15 mouse cellular contexts compared by ENCODE assay signal in the genomic region with DNA sequence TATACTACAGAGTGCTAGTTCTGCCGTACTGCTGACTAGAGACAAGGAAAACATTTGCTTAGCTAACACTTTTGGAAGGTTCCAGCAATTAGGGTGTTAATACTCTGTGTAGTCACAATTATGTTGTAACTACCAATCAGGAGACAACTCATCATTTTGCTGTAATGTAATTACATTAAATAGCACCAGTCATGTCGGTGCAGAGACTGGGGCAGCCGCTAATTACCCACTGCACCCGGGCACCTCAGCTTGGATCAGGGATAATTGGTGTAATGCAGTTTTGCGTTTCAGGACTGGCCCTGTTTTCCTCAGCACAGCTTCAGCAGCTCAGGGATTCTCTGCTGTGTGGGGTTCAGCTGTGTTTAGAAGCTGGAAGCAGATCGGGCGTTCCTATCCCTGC. TPM values are rescaled to one million over a fixed set of nuclear protein-coding genes. Genes with fewer than 3 reads are reported as not detected.
DNase-seq lines count a peak whose midpoint lies in the region; ATAC-seq lines count a peak whose summit lies in the region.
"Had no signal": no experiment of that assay in that cellular context is flagged by ENCODE, and none has a peak within 500 bp of the region (broad histone marks: within the 10 kb centered on the region; RNA-seq: fewer than 3 reads in every experiment).

No protein-coding gene starts in this region.

- no peaks in the 10 kb centered on the region for H3K36me3 ChIP-seq in hindbrain, embryonic 13.5 days
- H3K36me3 ChIP-seq in hindbrain, embryonic 10.5 days, result no peaks in the 10 kb centered on the region
- H3K36me3 ChIP-seq in forebrain, embryonic 12.5 days (replicated peaks), result no peaks in the 10 kb centered on the region
- H3K36me3 ChIP-seq: G1E; limb, embryonic 15.5 days had no signal

- no peaks in the 10 kb centered on the region for H3K9me3 ChIP-seq in hindbrain, embryonic 13.5 days
- H3K9me3 ChIP-seq in hindbrain, embryonic 10.5 days, result no peaks in the 10 kb centered on the region
- H3K9me3 ChIP-seq in forebrain, embryonic 12.5 days, result no peaks in the 10 kb centered on the region
- H3K9me3 ChIP-seq: G1E; limb, embryonic 15.5 days had no signal

- DNase-seq in hindbrain, embryonic 10.5 days (ENCODE audit: low spot score), result no peak
- peak; percentile 3 for DNase-seq in hindlimb bud, embryonic 11.5 days (ENCODE audit: extremely low spot score, low read depth, low spot score)
- DNase-seq in retina, postnatal 1 day, result peak; percentile 87
- DNase-seq in right cerebral cortex, postnatal 36 days (ENCODE audit: low spot score in 2 of 2), result no peak
- no peak for DNase-seq in spleen, adult 18-20 months
- DNase-seq: cerebellum, postnatal 10 days; gastrocnemius, postnatal 10 days; heart, postnatal 4 days; lung, embryonic 14.5 days; right cerebral cortex, postnatal 4 days had no signal

- H3K4me2 ChIP-seq in hindbrain, embryonic 13.5 days, result no peak overlapping the region
- H3K4me2 ChIP-seq in forebrain, embryonic 12.5 days, result 0 out of 2 replicates have a peak overlapping the region, but pooled peaks have one; percentile 10
- H3K4me2 ChIP-seq: heart, embryonic 11.5 days; limb, embryonic 15.5 days; lung, embryonic 14.5 days had no signal

- no peak overlapping the region for H3K4me3 ChIP-seq in hindbrain, embryonic 13.5 days
- no peak overlapping the region for H3K4me3 ChIP-seq in hindbrain, embryonic 10.5 days
- no peak overlapping the region for H3K4me3 ChIP-seq in forebrain, embryonic 12.5 days (replicated peaks)
- H3K4me3 ChIP-seq: limb, embryonic 15.5 days had no signal

- no peak overlapping the region for H3K9ac ChIP-seq in hindbrain, embryonic 13.5 days
- H3K9ac ChIP-seq in forebrain, embryonic 12.5 days, result no peak overlapping the region
- H3K9ac ChIP-seq: limb, embryonic 15.5 days; lung, embryonic 14.5 days had no signal

- 0 out of 2 replicates have a peak overlapping the region, but pooled peaks have one; percentile 8 for H3K27ac ChIP-seq in hindbrain, embryonic 13.5 days
- H3K27ac ChIP-seq in hindbrain, embryonic 10.5 days, result no peak overlapping the region
- H3K27ac ChIP-seq in forebrain, embryonic 12.5 days, result no peak overlapping the region
- H3K27ac ChIP-seq: limb, embryonic 15.5 days had no signal

- peak; percentile 83 for ATAC-seq in hindbrain, embryonic 13.5 days (ENCODE audit: low FRiP score)
- peak; percentile 91 for ATAC-seq in forebrain, embryonic 12.5 days (ENCODE audit: low FRiP score)

- no peaks in the 10 kb centered on the region for H3K27me3 ChIP-seq in hindbrain, embryonic 13.5 days
- H3K27me3 ChIP-seq in hindbrain, embryonic 10.5 days (ENCODE audit: insufficient read depth, poor library complexity, severe bottlenecking), result no peaks in the 10 kb centered on the region
- no peaks in the 10 kb centered on the region for H3K27me3 ChIP-seq in forebrain, embryonic 12.5 days
- H3K27me3 ChIP-seq: limb, embryonic 15.5 days had no signal

- 56% methylated on average over 7 of the region's 7 CpGs for WGBS in hindbrain, embryonic 13.5 days
- 68% methylated on average over 7 of the region's 7 CpGs for WGBS in hindbrain, embryonic 10.5 days
- WGBS in forebrain, embryonic 12.5 days, result 33% methylated on average over 7 of the region's 7 CpGs

- H3K4me1 ChIP-seq in hindbrain, embryonic 13.5 days (replicated peaks), result peaks cover 6% of the 10 kb centered on the region; the same call in 1 of the 2 replicates
- no peaks in the 10 kb centered on the region for H3K4me1 ChIP-seq in hindbrain, embryonic 10.5 days (replicated peaks)
- peaks cover 6% of the 10 kb centered on the region; the same call in 1 of the 2 replicates for H3K4me1 ChIP-seq in forebrain, embryonic 12.5 days
- H3K4me1 ChIP-seq: limb, embryonic 15.5 days had no signal

RNA-seq across cellular contexts. Expression of gene Api5, which starts 46.1 kb away (rescaled TPM):
- polyA plus RNA-seq in hindbrain, embryonic 13.5 days (2015; fragmentation: Nextera tagmentation; extraction: Ambion mirVana), result 127 TPM in 2 replicates
- polyA plus RNA-seq in hindbrain, embryonic 10.5 days (2016; fragmentation: Nextera tagmentation; extraction: Ambion mirVana), result 161 and 220 TPM in 2 replicates
- polyA plus RNA-seq in forebrain, embryonic 12.5 days (2016; fragmentation: Nextera tagmentation; extraction: Ambion mirVana), result 209 and 215 TPM in 2 replicates

Comparison
In these comparisons a context has a peak if more than half of its experiments do, and no peak if none do; other contexts are left out.
1. DNase-seq: peak in hindlimb bud, embryonic 11.5 days (single experiment) and retina, postnatal 1 day (single experiment); none in hindbrain, embryonic 10.5 days (single experiment), right cerebral cortex, postnatal 36 days (0 of 2) and spleen, adult 18-20 months (0 of 2).